Comparison of ENCODE assay signal across 31 mouse cellular contexts in genomic region chr4:111867743-111868401, GRCm38 (mm10). TPM values are rescaled to one million over a fixed set of nuclear protein-coding genes. Genes with fewer than 3 reads are reported as not detected.
DNase-seq lines count a peak whose midpoint lies in the region; ATAC-seq and TF ChIP-seq lines count a peak whose summit lies in the region.
"Had no signal": no experiment of that assay in that cellular context is flagged by ENCODE, and none has a peak within 500 bp of the region (broad histone marks: within the 10 kb centered on the region; RNA-seq: fewer than 3 reads in every experiment).

No protein-coding gene starts in this region.

- H3K27ac ChIP-seq in forebrain, embryonic 14.5 days (ENCODE audit: low read depth, low read length), result no peak overlapping the region
- H3K27ac ChIP-seq in forebrain, embryonic 12.5 days, result no peak overlapping the region
- no peak overlapping the region for H3K27ac ChIP-seq in gastrocnemius, adult 2 months
- H3K27ac ChIP-seq in midbrain, embryonic 10.5 days (replicated peaks), result no peak overlapping the region
- H3K27ac ChIP-seq: embryonic facial prominence, embryonic 10.5 days; hindbrain, embryonic 13.5 days; kidney, embryonic 15.5 days; limb, embryonic 10.5 days; liver, embryonic 15.5 days; midbrain, embryonic 15.5 days; neural tube, embryonic 12.5 days had no signal

- TF ChIP-seq CTCF in gastrocnemius, adult 2 months (IDR thresholded peaks at IDR 0.05), result no peak

- intact Hi-C loops in gastrocnemius, adult 2 months (cut with DNase I), result no loop called here

- H3K9ac ChIP-seq in forebrain, embryonic 14.5 days (ENCODE audit: low read length), result no peak overlapping the region
- no peak overlapping the region for H3K9ac ChIP-seq in forebrain, embryonic 12.5 days
- H3K9ac ChIP-seq: hindbrain, embryonic 13.5 days; kidney, embryonic 15.5 days; liver, embryonic 15.5 days; midbrain, embryonic 15.5 days; neural tube, embryonic 12.5 days had no signal

- DNase-seq in forebrain, embryonic 14.5 days (ENCODE audit: low spot score), result peak; percentile 24
- peak; percentile 37 for DNase-seq in gastrocnemius, adult 2 months
- DNase-seq in gastrocnemius, postnatal 4 days (ENCODE audit: low spot score in 2 of 2), result no peak
- DNase-seq in right cerebral cortex, postnatal 14 days, result peak; percentile 11
- DNase-seq in right cerebral cortex, adult 2 months (ENCODE audit: low spot score in 2 of 2), result no peak
- DNase-seq in midbrain, embryonic 10.5 days (ENCODE audit: low spot score), result no peak
- DNase-seq: cerebellum, adult 9-10 months; heart, postnatal 36 days; kidney, adult 11 months; kidney, postnatal 4 days; liver; lung, postnatal 4 days; spleen, adult 18-20 months had no signal

- H3K9me3 ChIP-seq in forebrain, embryonic 14.5 days (replicated peaks; ENCODE audit: control insufficient read depth, low read length), result no peaks in the 10 kb centered on the region
- no peaks in the 10 kb centered on the region for H3K9me3 ChIP-seq in forebrain, embryonic 12.5 days
- no peaks in the 10 kb centered on the region for H3K9me3 ChIP-seq in midbrain, embryonic 10.5 days (replicated peaks)
- H3K9me3 ChIP-seq: embryonic facial prominence, embryonic 10.5 days; hindbrain, embryonic 13.5 days; kidney, embryonic 15.5 days; limb, embryonic 10.5 days; liver, embryonic 15.5 days; midbrain, embryonic 15.5 days; neural tube, embryonic 12.5 days had no signal

- H3K4me3 ChIP-seq in forebrain, embryonic 14.5 days (ENCODE audit: low read depth, low read length), result no peak overlapping the region
- no peak overlapping the region for H3K4me3 ChIP-seq in forebrain, embryonic 12.5 days (replicated peaks)
- H3K4me3 ChIP-seq in gastrocnemius, adult 2 months, result no peak overlapping the region
- no peak overlapping the region for H3K4me3 ChIP-seq in midbrain, embryonic 10.5 days
- H3K4me3 ChIP-seq: embryonic facial prominence, embryonic 10.5 days; hindbrain, embryonic 13.5 days; kidney, embryonic 15.5 days; limb, embryonic 10.5 days; liver, embryonic 15.5 days; midbrain, embryonic 15.5 days; neural tube, embryonic 12.5 days had no signal

- no peaks in the 10 kb centered on the region for H3K27me3 ChIP-seq in forebrain, embryonic 14.5 days (replicated peaks; ENCODE audit: control insufficient read depth, insufficient read depth, low read length)
- no peaks in the 10 kb centered on the region for H3K27me3 ChIP-seq in forebrain, embryonic 12.5 days
- H3K27me3 ChIP-seq in midbrain, embryonic 10.5 days (ENCODE audit: low read depth, poor library complexity, severe bottlenecking), result no peaks in the 10 kb centered on the region
- H3K27me3 ChIP-seq: hindbrain, embryonic 13.5 days; kidney, embryonic 15.5 days; liver, embryonic 15.5 days; midbrain, embryonic 15.5 days; neural tube, embryonic 12.5 days had no signal

- H3K36me3 ChIP-seq in forebrain, embryonic 14.5 days (ENCODE audit: control insufficient read depth, insufficient read depth, low read length), result no peaks in the 10 kb centered on the region
- H3K36me3 ChIP-seq in forebrain, embryonic 12.5 days (replicated peaks), result no peaks in the 10 kb centered on the region
- H3K36me3 ChIP-seq in midbrain, embryonic 10.5 days, result no peaks in the 10 kb centered on the region
- H3K36me3 ChIP-seq: embryonic facial prominence, embryonic 10.5 days; hindbrain, embryonic 13.5 days; kidney, embryonic 15.5 days; limb, embryonic 10.5 days; liver, embryonic 15.5 days; midbrain, embryonic 15.5 days; neural tube, embryonic 12.5 days had no signal

- no peak overlapping the region for H3K4me2 ChIP-seq in forebrain, embryonic 14.5 days (ENCODE audit: low read length)
- H3K4me2 ChIP-seq in forebrain, embryonic 12.5 days, result no peak overlapping the region
- H3K4me2 ChIP-seq: hindbrain, embryonic 13.5 days; kidney, embryonic 15.5 days; liver, embryonic 15.5 days; midbrain, embryonic 15.5 days; neural tube, embryonic 12.5 days had no signal

- no peak for ATAC-seq in forebrain, embryonic 14.5 days
- no peak for ATAC-seq in forebrain, embryonic 12.5 days (ENCODE audit: low FRiP score)
- ATAC-seq: CD4-positive, CD25-positive, alpha-beta regulatory T cell, adult 4 months; midbrain, embryonic 15.5 days had no signal

- WGBS in forebrain, embryonic 14.5 days, result 76% methylated on average over 2 of the region's 2 CpGs
- WGBS in forebrain, embryonic 12.5 days, result 82% methylated on average over 2 of the region's 2 CpGs
- WGBS in midbrain, embryonic 10.5 days, result 86% methylated on average over 2 of the region's 2 CpGs

- H3K4me1 ChIP-seq in forebrain, embryonic 14.5 days (ENCODE audit: control insufficient read depth, insufficient read depth, low read length), result no peaks in the 10 kb centered on the region
- H3K4me1 ChIP-seq in forebrain, embryonic 12.5 days, result no peaks in the 10 kb centered on the region
- 0 out of 2 replicates have a peak, but pooled peaks cover 5% of the 10 kb centered on the region for H3K4me1 ChIP-seq in midbrain, embryonic 10.5 days
- H3K4me1 ChIP-seq: embryonic facial prominence, embryonic 10.5 days; hindbrain, embryonic 13.5 days; kidney, embryonic 15.5 days; limb, embryonic 10.5 days; liver, embryonic 15.5 days; midbrain, embryonic 15.5 days; neural tube, embryonic 12.5 days had no signal

RNA-seq across cellular contexts. Expression of gene Slc5a9, which starts 34.8 kb away (rescaled TPM):
- polyA plus RNA-seq in forebrain, embryonic 14.5 days (2014; fragmentation: Nextera tagmentation; extraction: Ambion mirVana), result not detected in 2 replicates
- not detected in 2 replicates for polyA plus RNA-seq in forebrain, embryonic 12.5 days (2016; fragmentation: Nextera tagmentation; extraction: Ambion mirVana)
- not detected for total RNA-seq in gastrocnemius, adult 2 months (2021)
- total RNA-seq in gastrocnemius, postnatal 4 days (2021), result not detected
- not detected in 2 replicates for polyA plus RNA-seq in midbrain, embryonic 10.5 days (2016; fragmentation: Nextera tagmentation; extraction: Ambion mirVana)
- total RNA-seq: adrenal gland, adult 18-20 months; ES-E14; gastrocnemius, adult 8-10 months; heart, adult 8-10 months; heart, postnatal 36 days; megakaryocyte-erythroid progenitor cell, adult 5-6 weeks had no signal
- polyA plus RNA-seq: CD4-positive, CD25-positive, alpha-beta regulatory T cell, adult 4 months; cortical plate, adult 2 months; embryonic facial prominence, embryonic 10.5 days; hindbrain, embryonic 13.5 days; limb, embryonic 10.5 days; midbrain, embryonic 15.5 days; neural tube, embryonic 12.5 days had no signal

RNA-seq across cellular contexts. Expression of gene Skint8, which starts 51.3 kb away (rescaled TPM):
- polyA plus RNA-seq in forebrain, embryonic 14.5 days (2014; fragmentation: Nextera tagmentation; extraction: Ambion mirVana), result not detected in 2 replicates
- polyA plus RNA-seq in forebrain, embryonic 12.5 days (2016; fragmentation: Nextera tagmentation; extraction: Ambion mirVana), result not detected in 2 replicates
- not detected for total RNA-seq in gastrocnemius, adult 2 months (2021)
- not detected for total RNA-seq in gastrocnemius, postnatal 4 days (2021)
- not detected in 2 replicates for polyA plus RNA-seq in midbrain, embryonic 10.5 days (2016; fragmentation: Nextera tagmentation; extraction: Ambion mirVana)
- total RNA-seq: adrenal gland, adult 18-20 months; adrenal gland, postnatal 4 days; ES-E14; gastrocnemius, adult 8-10 months; heart, adult 8-10 months; heart, postnatal 36 days; megakaryocyte-erythroid progenitor cell, adult 5-6 weeks had no signal
- polyA plus RNA-seq: CD4-positive, CD25-positive, alpha-beta regulatory T cell, adult 4 months; cortical plate, adult 2 months; embryonic facial prominence, embryonic 10.5 days; heart, embryonic 14.5 days; hindbrain, embryonic 13.5 days; kidney, embryonic 15.5 days; limb, embryonic 10.5 days; liver, embryonic 15.5 days; lung, embryonic 16.5 days; midbrain, embryonic 15.5 days; neural tube, embryonic 12.5 days had no signal

Comparison
In these comparisons a context has a peak if more than half of its experiments do, and no peak if none do; other contexts are left out.
1. DNase-seq: peak in forebrain, embryonic 14.5 days (single experiment), gastrocnemius, adult 2 months (single experiment) and right cerebral cortex, postnatal 14 days (single experiment); none in gastrocnemius, postnatal 4 days (0 of 2), right cerebral cortex, adult 2 months (0 of 2) and midbrain, embryonic 10.5 days (single experiment).